Mouse (Mus musculus) olfactory bulb, adult 2 months (tissue): ENCODE measurements at regions not wholly inside any gene's neighbourhood (a gene's known extent, or its start where the extent isn't known, plus 50 kb on each side); places are given as distances from the start of the nearest gene placed in this dataset.

Experiments used
- CTCF ChIP-seq: fragments of 200-500 bp; IDR thresholded peaks from 2 replicates; pipeline ENCODE4 v1.5.1; 2012; ENCODE audit warnings: low read depth, mild to moderate bottlenecking, low read length, moderate library complexity; ENCODE audit not compliant: insufficient read depth
- POLR2A ChIP-seq: fragments of 200-500 bp; IDR thresholded peaks from 2 replicates; pipeline ENCODE4 v1.6.1; 2012; ENCODE audit warnings: mild to moderate bottlenecking, low read depth, low read length, moderate library complexity; ENCODE audit not compliant: insufficient read depth

DNA sequence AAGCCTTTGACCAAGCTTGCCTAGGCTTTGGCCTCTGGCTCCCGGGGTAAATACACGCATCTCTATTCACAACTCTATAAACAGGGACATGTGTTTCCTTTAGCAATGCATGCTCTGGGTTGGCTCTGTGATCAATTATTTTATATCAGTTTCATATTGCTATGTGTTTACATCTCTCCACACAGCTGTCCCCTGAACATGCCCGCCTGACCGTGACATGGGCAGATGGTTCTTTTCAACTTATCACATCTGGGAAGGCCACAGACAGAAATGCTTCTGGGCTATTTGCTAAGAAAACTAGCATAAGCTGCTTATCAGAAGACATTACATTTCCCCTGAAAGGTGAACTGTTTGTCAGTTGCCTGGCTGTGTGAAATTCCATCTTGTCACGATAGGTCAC lies 682.5 kb downstream of the 5730522E02Rik start:
- TF ChIP-seq CTCF (no peak), POLR2A (no peak)
